Mouse (Mus musculus) kidney, embryonic 16.5 days (tissue): ENCODE measurements around the gene Apoc1. TPM values are rescaled to one million over a fixed set of nuclear protein-coding genes. Genes with fewer than 3 reads are reported as not detected.
"Not testable (repeated sequence)": the region's sequence is repeated elsewhere in the genome, so short reads cannot be mapped to it uniquely, and the experiment has no call there.

Source experiments
- ATAC-seq: fragments of 200-750 bp; cut with Nextera tagmentation; 2 replicates; pipeline ENCODE4 v1.8.0; 2017; ENCODE audit warnings: moderate TSS enrichment; ENCODE audit not compliant: low FRiP score, low TSS enrichment
- H3K27ac ChIP-seq: fragments of 300-500 bp; sonication (generic); 2 replicates; pipeline ENCODE4 v1.5.1; 2014; ENCODE audit warnings: low read length
- H3K27me3 ChIP-seq: fragments of 300-500 bp; sonication (generic); 2 replicates; pipeline ENCODE4 v1.6.1; 2014; ENCODE audit warnings: low read length, control low read depth, mixed read lengths; ENCODE audit not compliant: insufficient read depth
- H3K36me3 ChIP-seq: fragments of 300-500 bp; sonication (generic); 2 replicates; pipeline ENCODE4 v1.6.1; 2014; ENCODE audit warnings: low read length, control low read depth, mixed read lengths; ENCODE audit not compliant: insufficient read depth
- H3K4me1 ChIP-seq: fragments of 300-500 bp; sonication (generic); 2 replicates; pipeline ENCODE4 v1.6.1; 2014; ENCODE audit warnings: low read length, control low read depth, mixed read lengths; ENCODE audit not compliant: insufficient read depth
- H3K4me2 ChIP-seq: fragments of 300-500 bp; sonication (generic); replicated peaks from 2 replicates; pipeline ENCODE4 v1.6.1; 2014; ENCODE audit warnings: low read depth, low read length
- H3K4me3 ChIP-seq: fragments of 300-500 bp; sonication (generic); 2 replicates; pipeline ENCODE4 v1.5.1; 2014; ENCODE audit warnings: mild to moderate bottlenecking, low read length
- H3K9ac ChIP-seq: fragments of 300-500 bp; sonication (generic); replicated peaks from 2 replicates; pipeline ENCODE4 v1.6.1; 2014; ENCODE audit warnings: low read length
- H3K9me3 ChIP-seq: fragments of 300-500 bp; sonication (generic); 2 replicates; pipeline ENCODE4 v1.6.1; 2016; ENCODE audit warnings: low read length, control low read depth
- WGBS: fragments of 180-500 bp; shearing (Covaris S2); extraction: QIAGEN DNeasy Blood & Tissue Kit; methylation state at CpG from one replicate; pipeline ENCODE4 v1.1.7; 2014; 5-methylcytosine and 5-hydroxymethylcytosine counted together
- polyA plus RNA-seq: library from polyadenylated mRNA; unstranded; fragments of >200 nt; fragmentation: Nextera tagmentation; extraction: Ambion mirVana; gene quantifications from 2 replicates; pipeline ENCODE4 v1.2.1, GENCODE M21; 2015

The Apoc1 gene
- polyA plus RNA-seq, 1 experiment from 2014 or later, result 16.1 TPM

- H3K9me3 ChIP-seq, result no peaks in the 10 kb centered on the region
- H3K36me3 ChIP-seq, result no peaks in the 10 kb centered on the region
- no peaks in the 10 kb centered on the region for H3K27me3 ChIP-seq
- H3K9ac ChIP-seq, result no peak overlapping the region
- H3K4me3 ChIP-seq, result no peak overlapping the region
- no peak for ATAC-seq
- no peak overlapping the region for H3K4me2 ChIP-seq
- no peak overlapping the region for H3K27ac ChIP-seq
- peaks cover 13% of the 10 kb centered on the region for H3K4me1 ChIP-seq
- 92% methylated on average over 10 of the region's 10 CpGs for WGBS
Observed at GRCm38 (mm10) chr7:19688101-19688500, 4.4 kb downstream of the Apoc1 start.

- not testable (repeated sequence) for H3K4me3 ChIP-seq, H3K36me3 ChIP-seq, H3K27me3 ChIP-seq, H3K9me3 ChIP-seq, H3K4me2 ChIP-seq, H3K4me1 ChIP-seq, H3K27ac ChIP-seq, H3K9ac ChIP-seq
- 0 out of 2 replicates have a peak, but pooled peaks have one; percentile 6 for ATAC-seq
- WGBS, result 69% methylated on average over 8 of the region's 8 CpGs
Observed at GRCm38 (mm10) chr7:19686927-19687583, 5.4 kb downstream of the Apoc1 start.

DNA sequence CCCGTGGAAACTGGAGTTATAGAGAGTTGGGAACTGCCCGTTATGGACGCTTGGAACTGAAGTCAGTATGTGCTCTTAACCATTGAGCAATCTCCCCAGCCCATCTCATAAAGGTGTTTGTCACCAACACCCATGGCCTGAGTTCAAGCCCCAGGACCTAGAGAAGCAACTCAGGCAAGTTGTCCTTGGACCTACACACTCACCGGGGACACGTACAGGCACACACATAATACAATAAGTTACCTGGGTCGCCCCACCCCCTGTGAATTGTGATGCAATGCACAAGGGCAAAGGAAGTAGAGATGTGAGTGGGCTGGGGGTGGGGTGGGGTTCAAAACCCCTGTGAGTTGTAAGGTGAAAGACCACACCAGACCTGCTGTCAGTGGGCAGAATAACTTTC lies 5.9 kb downstream of the Apoc1 start:
- 0 out of 2 replicates have a peak, but pooled peaks have one; percentile 5 for ATAC-seq
- Histone ChIP-seq H3K4me2 (no peak overlapping the region), H3K27me3 (no peaks in the 10 kb centered on the region), H3K9ac (no peak overlapping the region), H3K36me3 (no peaks in the 10 kb centered on the region), H3K4me1 (no peaks in the 10 kb centered on the region; the same call in 1 of the 2 replicates), H3K9me3 (no peaks in the 10 kb centered on the region), H3K27ac (no peak overlapping the region; the same call in 1 of the 2 replicates), H3K4me3 (no peak overlapping the region)
- WGBS, result 86% methylated on average over 6 of the region's 6 CpGs

DNA sequence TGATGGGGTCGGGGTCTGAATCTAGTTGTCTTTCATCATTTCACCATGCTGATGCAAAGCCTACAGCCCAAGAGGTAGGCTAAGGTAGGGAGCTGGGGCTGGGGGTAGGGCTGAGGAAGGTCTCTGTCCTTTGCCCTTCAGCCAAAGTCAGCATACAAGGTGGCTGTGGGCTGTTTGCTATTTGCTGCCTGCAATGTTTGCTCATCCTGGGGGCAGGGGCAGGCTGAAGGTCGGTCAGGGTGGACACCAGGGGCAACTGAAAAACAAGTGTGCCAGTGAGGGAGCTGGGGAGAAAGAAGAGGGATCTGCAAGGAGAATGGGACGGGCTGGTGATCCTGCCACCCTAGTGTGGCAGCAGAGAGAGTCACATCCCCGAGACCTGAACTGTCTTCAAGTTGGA lies 7.1 kb downstream of the Apoc1 start:
- H3K4me1 ChIP-seq, result no peaks in the 10 kb centered on the region
- no peaks in the 10 kb centered on the region for H3K36me3 ChIP-seq
- H3K27me3 ChIP-seq, result no peaks in the 10 kb centered on the region
- 63% methylated on average over 4 of the region's 4 CpGs for WGBS
- no peak for ATAC-seq
- H3K9ac ChIP-seq, result no peak overlapping the region
- H3K27ac ChIP-seq, result no peak overlapping the region
- no peak overlapping the region for H3K4me3 ChIP-seq
- H3K4me2 ChIP-seq, result no peak overlapping the region
- no peaks in the 10 kb centered on the region for H3K9me3 ChIP-seq

- H3K4me3 ChIP-seq, result no peak overlapping the region
- no peak overlapping the region for H3K9ac ChIP-seq
- H3K9me3 ChIP-seq, result no peaks in the 10 kb centered on the region
- H3K36me3 ChIP-seq, result no peaks in the 10 kb centered on the region
- no peak overlapping the region for H3K4me2 ChIP-seq
- H3K27me3 ChIP-seq, result no peaks in the 10 kb centered on the region
- H3K4me1 ChIP-seq, result no peaks in the 10 kb centered on the region
- H3K27ac ChIP-seq, result no peak overlapping the region
- 71% methylated on average over 6 of the region's 6 CpGs for WGBS
- ATAC-seq, result no peak
Observed at GRCm38 (mm10) chr7:19683771-19684201, 8.7 kb downstream of the Apoc1 start.

GRCm38 (mm10) chr7:19682979-19683378 lies 9.5 kb downstream of the Apoc1 start:
- Histone ChIP-seq H3K4me1 (no peaks in the 10 kb centered on the region), H3K4me3 (no peak overlapping the region), H3K9ac (no peak overlapping the region), H3K27ac (no peak overlapping the region), H3K4me2 (no peak overlapping the region), H3K9me3 (no peaks in the 10 kb centered on the region), H3K36me3 (no peaks in the 10 kb centered on the region), H3K27me3 (no peaks in the 10 kb centered on the region)
- 66% methylated on average over 3 of the region's 3 CpGs for WGBS
- ATAC-seq, result no peak

GRCm38 (mm10) chr7:19681202-19681694 lies 11.2 kb downstream of the Apoc1 start, which contains the start of the genes Gm44805 and Apoc4:
Gene Gm44805, minus strand, starts transcription at chr7:19681423.
Gene Apoc4, minus strand, starts transcription at chr7:19681479.
- H3K4me1 ChIP-seq, result no peaks in the 10 kb centered on the region
- no peaks in the 10 kb centered on the region for H3K36me3 ChIP-seq
- no peak for ATAC-seq
- no peak within 1 kb of the TSS for H3K4me3 ChIP-seq
- no peak within 1 kb of the TSS for H3K27ac ChIP-seq
- WGBS, result 56% methylated on average over 8 of the region's 8 CpGs
- no peak within 1 kb of the TSS for H3K9ac ChIP-seq
- H3K4me2 ChIP-seq, result no peak within 1 kb of the TSS
- H3K9me3 ChIP-seq, result no peaks in the 10 kb centered on the region
- no peaks in the 10 kb centered on the region for H3K27me3 ChIP-seq

GRCm38 (mm10) chr7:19680702-19681101 lies 11.8 kb downstream of the Apoc1 start:
- H3K9me3 ChIP-seq, result no peaks in the 10 kb centered on the region
- no peaks in the 10 kb centered on the region for H3K36me3 ChIP-seq
- WGBS, result 86% methylated on average over 2 of the region's 2 CpGs
- H3K4me2 ChIP-seq, result no peak overlapping the region
- no peak for ATAC-seq
- no peaks in the 10 kb centered on the region for H3K4me1 ChIP-seq
- no peak overlapping the region for H3K27ac ChIP-seq
- H3K9ac ChIP-seq, result no peak overlapping the region
- H3K4me3 ChIP-seq, result no peak overlapping the region
- no peaks in the 10 kb centered on the region for H3K27me3 ChIP-seq

- Histone ChIP-seq H3K9ac (no peak overlapping the region), H3K4me3 (no peak overlapping the region), H3K9me3 (no peaks in the 10 kb centered on the region), H3K27ac (no peak overlapping the region), H3K4me1 (no peaks in the 10 kb centered on the region), H3K4me2 (no peak overlapping the region), H3K27me3 (no peaks in the 10 kb centered on the region), H3K36me3 (no peaks in the 10 kb centered on the region)
- 85% methylated on average over 3 of the region's 3 CpGs for WGBS
- no peak for ATAC-seq
Observed at GRCm38 (mm10) chr7:19678901-19679300, 13.6 kb downstream of the Apoc1 start.

GRCm38 (mm10) chr7:19677872-19678271 lies 14.6 kb downstream of the Apoc1 start, which contains the start of gene Apoc2:
Gene Apoc2, minus strand, starts transcription at chr7:19677941.
- Histone ChIP-seq H3K9me3 (no peaks in the 10 kb centered on the region), H3K4me2 (no peak within 1 kb of the TSS), H3K27me3 (no peaks in the 10 kb centered on the region), H3K27ac (no peak within 1 kb of the TSS), H3K9ac (0 out of 2 replicates have a peak within 1 kb of the TSS, but pooled peaks have one; percentile 1), H3K4me1 (no peaks in the 10 kb centered on the region), H3K36me3 (no peaks in the 10 kb centered on the region), H3K4me3 (no peak within 1 kb of the TSS)
- 68% methylated on average over 8 of the region's 8 CpGs for WGBS
- no peak for ATAC-seq
